Mouse (Mus musculus): Measurements from ENCODE around the gene Akr1b10. TPM values are rescaled to one million over a fixed set of nuclear protein-coding genes. Genes with fewer than 3 reads are reported as not detected.
"Not testable (repeated sequence)": the region's sequence is repeated elsewhere in the genome, so short reads cannot be mapped to it uniquely, and the experiment has no call there.

Gene Akr1b10
- polyA plus RNA-seq, 1 experiment = 16.9 TPM

- no peak for TF ChIP-seq POLR2A (IDR thresholded peaks at IDR 0.05; ENCODE audit: insufficient read depth, low read length)
- no peak for TF ChIP-seq CTCF (IDR thresholded peaks at IDR 0.05; ENCODE audit: low read depth, low read length)
- TF ChIP-seq EP300 (IDR thresholded peaks at IDR 0.05; ENCODE audit: insufficient read depth, low read depth, low read length) = peak; percentile 49; the same call in 1 of the 2 replicates
- no peaks in the 10 kb centered on the region for H3K36me3 ChIP-seq (ENCODE audit: control insufficient read depth, insufficient read depth, low read length, poor library complexity, severe bottlenecking)
- no peak overlapping the region for H3K9ac ChIP-seq (ENCODE audit: low read depth, poor library complexity, severe bottlenecking)
- no peak overlapping the region for H3K4me3 ChIP-seq (ENCODE audit: low read depth, low read length)
- no peaks in the 10 kb centered on the region for H3K4me1 ChIP-seq (ENCODE audit: control insufficient read depth, insufficient read depth, low read length)
- H3K27ac ChIP-seq (ENCODE audit: insufficient read depth, low read length) = peak overlapping the region; percentile 91
- H3K9me3 ChIP-seq (replicated peaks; ENCODE audit: control insufficient read depth, insufficient read depth, low read length, poor library complexity, severe bottlenecking) = peaks cover 10% of the 10 kb centered on the region
- no peaks in the 10 kb centered on the region for H3K27me3 ChIP-seq (ENCODE audit: control insufficient read depth, insufficient read depth, low read length, poor library complexity, severe bottlenecking)
These were observed 39.7 kb upstream of the Akr1b10 start for GRCm38 (mm10) chr6:34344135-34344850.

- TF ChIP-seq POLR2A (IDR thresholded peaks at IDR 0.05; ENCODE audit: insufficient read depth, low read length) = no peak
- TF ChIP-seq EP300 (IDR thresholded peaks at IDR 0.05; ENCODE audit: insufficient read depth, low read depth, low read length) = no peak
- TF ChIP-seq CTCF (IDR thresholded peaks at IDR 0.05; ENCODE audit: low read depth, low read length) = no peak
- Histone ChIP-seq H3K4me3 (ENCODE audit: low read depth, low read length) (no peak overlapping the region), H3K4me1 (ENCODE audit: control insufficient read depth, insufficient read depth, low read length) (no peaks in the 10 kb centered on the region), H3K36me3 (ENCODE audit: control insufficient read depth, insufficient read depth, low read length, poor library complexity, severe bottlenecking) (no peaks in the 10 kb centered on the region), H3K27me3 (ENCODE audit: control insufficient read depth, insufficient read depth, low read length, poor library complexity, severe bottlenecking) (no peaks in the 10 kb centered on the region), H3K27ac (ENCODE audit: insufficient read depth, low read length) (peak overlapping the region; percentile 91), H3K9ac (ENCODE audit: low read depth, poor library complexity, severe bottlenecking) (no peak overlapping the region), H3K9me3 (replicated peaks; ENCODE audit: control insufficient read depth, insufficient read depth, low read length, poor library complexity, severe bottlenecking) (peaks cover 5% of the 10 kb centered on the region)
These were observed 39.1 kb upstream of the Akr1b10 start for GRCm38 (mm10) chr6:34344935-34345334.

GRCm38 (mm10) chr6:34346096-34346898 lies 37.7 kb upstream of the Akr1b10 start:
- no peak for TF ChIP-seq EP300 (IDR thresholded peaks at IDR 0.05; ENCODE audit: insufficient read depth, low read depth, low read length)
- TF ChIP-seq CTCF (IDR thresholded peaks at IDR 0.05; ENCODE audit: low read depth, low read length) = peak; percentile 91
- no peak for TF ChIP-seq POLR2A (IDR thresholded peaks at IDR 0.05; ENCODE audit: insufficient read depth, low read length)
- no peaks in the 10 kb centered on the region for H3K36me3 ChIP-seq (ENCODE audit: control insufficient read depth, insufficient read depth, low read length, poor library complexity, severe bottlenecking)
- no peaks in the 10 kb centered on the region for H3K9me3 ChIP-seq (replicated peaks; ENCODE audit: control insufficient read depth, insufficient read depth, low read length, poor library complexity, severe bottlenecking)
- H3K27ac ChIP-seq (ENCODE audit: insufficient read depth, low read length) = no peak overlapping the region
- no peak overlapping the region for H3K9ac ChIP-seq (ENCODE audit: low read depth, poor library complexity, severe bottlenecking)
- no peaks in the 10 kb centered on the region for H3K27me3 ChIP-seq (ENCODE audit: control insufficient read depth, insufficient read depth, low read length, poor library complexity, severe bottlenecking)
- H3K4me1 ChIP-seq (ENCODE audit: control insufficient read depth, insufficient read depth, low read length) = peaks cover 3% of the 10 kb centered on the region
- peak overlapping the region; percentile 14 for H3K4me3 ChIP-seq (ENCODE audit: low read depth, low read length)

- Histone ChIP-seq H3K9ac (ENCODE audit: low read depth, poor library complexity, severe bottlenecking) (no peak overlapping the region), H3K9me3 (replicated peaks; ENCODE audit: control insufficient read depth, insufficient read depth, low read length, poor library complexity, severe bottlenecking) (no peaks in the 10 kb centered on the region), H3K4me3 (ENCODE audit: low read depth, low read length) (no peak overlapping the region), H3K27ac (ENCODE audit: insufficient read depth, low read length) (no peak overlapping the region), H3K27me3 (ENCODE audit: control insufficient read depth, insufficient read depth, low read length, poor library complexity, severe bottlenecking) (no peaks in the 10 kb centered on the region), H3K4me1 (ENCODE audit: control insufficient read depth, insufficient read depth, low read length) (peaks cover 3% of the 10 kb centered on the region), H3K36me3 (ENCODE audit: control insufficient read depth, insufficient read depth, low read length, poor library complexity, severe bottlenecking) (no peaks in the 10 kb centered on the region)
- no peak for TF ChIP-seq POLR2A (IDR thresholded peaks at IDR 0.05; ENCODE audit: insufficient read depth, low read length)
- no peak for TF ChIP-seq CTCF (IDR thresholded peaks at IDR 0.05; ENCODE audit: low read depth, low read length)
- no peak for TF ChIP-seq EP300 (IDR thresholded peaks at IDR 0.05; ENCODE audit: insufficient read depth, low read depth, low read length)
These were observed 33.9 kb upstream of the Akr1b10 start for GRCm38 (mm10) chr6:34350037-34350699.

GRCm38 (mm10) chr6:34351481-34351880 lies 32.5 kb upstream of the Akr1b10 start:
- not testable (repeated sequence) for H3K9me3 ChIP-seq (replicated peaks; ENCODE audit: control insufficient read depth, insufficient read depth, low read length, poor library complexity, severe bottlenecking); H3K4me1 ChIP-seq (ENCODE audit: control insufficient read depth, insufficient read depth, low read length); H3K9ac ChIP-seq (ENCODE audit: low read depth, poor library complexity, severe bottlenecking); H3K36me3 ChIP-seq (ENCODE audit: control insufficient read depth, insufficient read depth, low read length, poor library complexity, severe bottlenecking); H3K27ac ChIP-seq (ENCODE audit: insufficient read depth, low read length); H3K27me3 ChIP-seq (ENCODE audit: control insufficient read depth, insufficient read depth, low read length, poor library complexity, severe bottlenecking); H3K4me3 ChIP-seq (ENCODE audit: low read depth, low read length)

- no peaks in the 10 kb centered on the region for H3K9me3 ChIP-seq (replicated peaks; ENCODE audit: control insufficient read depth, insufficient read depth, low read length, poor library complexity, severe bottlenecking)
- H3K27ac ChIP-seq (ENCODE audit: insufficient read depth, low read length) = no peak overlapping the region
- H3K4me1 ChIP-seq (ENCODE audit: control insufficient read depth, insufficient read depth, low read length) = peaks cover 3% of the 10 kb centered on the region
- TF ChIP-seq EP300 (IDR thresholded peaks at IDR 0.05; ENCODE audit: insufficient read depth, low read depth, low read length) (no peak), POLR2A (IDR thresholded peaks at IDR 0.05; ENCODE audit: insufficient read depth, low read length) (no peak), CTCF (IDR thresholded peaks at IDR 0.05; ENCODE audit: low read depth, low read length) (no peak)
- no peaks in the 10 kb centered on the region for H3K27me3 ChIP-seq (ENCODE audit: control insufficient read depth, insufficient read depth, low read length, poor library complexity, severe bottlenecking)
- H3K9ac ChIP-seq (ENCODE audit: low read depth, poor library complexity, severe bottlenecking) = no peak overlapping the region
- H3K4me3 ChIP-seq (ENCODE audit: low read depth, low read length) = no peak overlapping the region
- no peaks in the 10 kb centered on the region for H3K36me3 ChIP-seq (ENCODE audit: control insufficient read depth, insufficient read depth, low read length, poor library complexity, severe bottlenecking)
These were observed 31.6 kb upstream of the Akr1b10 start for GRCm38 (mm10) chr6:34352401-34352800.

All from ES-Bruce4 (cell line).